Mouse (Mus musculus): Measurements from ENCODE around the gene Wdr73. TPM values are rescaled to one million over a fixed set of nuclear protein-coding genes. Genes with fewer than 3 reads are reported as not detected.

Gene Wdr73
- polyA plus RNA-seq, 2 experiments from 2014 or later: 20.6 to 33.8 TPM

GRCm38 (mm10) chr7:80894196-80894595 lies 6.9 kb downstream of the Wdr73 start:
- no peak for ATAC-seq

DNA sequence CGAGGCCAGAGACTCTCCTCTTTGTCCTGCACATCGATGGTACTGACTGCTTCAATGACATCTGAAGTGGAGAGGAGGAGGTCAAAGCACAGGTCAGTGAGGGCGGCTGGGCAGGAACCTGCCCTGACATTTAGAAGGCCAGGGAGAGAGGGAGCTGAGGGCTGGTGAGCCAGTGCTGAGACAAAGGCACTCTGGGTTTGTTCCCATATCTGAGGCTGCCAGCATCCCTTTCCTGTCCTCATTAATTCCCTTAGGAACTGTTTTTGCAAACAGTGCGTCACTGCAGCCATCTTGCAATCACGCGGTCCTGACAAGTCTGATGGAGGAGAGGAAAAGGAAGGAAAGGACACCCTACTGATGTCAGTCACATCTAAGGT lies 7.3 kb downstream of the Wdr73 start:
- ATAC-seq: no peak

GRCm38 (mm10) chr7:80893086-80893752 lies 7.8 kb downstream of the Wdr73 start:
- ATAC-seq: no peak

GRCm38 (mm10) chr7:80889841-80890241 lies 11.2 kb downstream of the Wdr73 start:
- ATAC-seq: peak; percentile 94

- peak; percentile 15 for ATAC-seq
Measured at GRCm38 (mm10) chr7:80889021-80889511, 12.0 kb downstream of the Wdr73 start.

DNA sequence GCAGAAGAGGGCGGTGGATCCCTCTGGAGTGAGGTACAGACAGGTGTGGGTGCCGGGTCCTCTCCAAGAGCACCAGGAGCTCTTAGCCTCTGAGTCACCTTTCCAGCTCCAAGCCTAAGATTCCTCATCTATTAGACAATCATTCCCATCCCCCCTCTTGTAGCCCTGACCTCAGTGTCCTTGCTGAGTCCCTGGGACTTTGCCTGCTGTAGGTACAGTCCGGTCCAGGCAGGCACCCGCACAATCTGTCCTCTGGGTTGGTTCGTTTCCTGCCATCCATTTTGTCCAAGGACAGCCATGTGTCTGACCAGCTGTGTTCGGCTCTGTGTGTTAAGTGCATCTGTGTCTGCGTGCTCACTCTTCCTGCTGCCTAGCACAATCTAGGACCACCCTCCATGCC lies 12.5 kb downstream of the Wdr73 start:
- no peak for ATAC-seq

GRCm38 (mm10) chr7:80885666-80886065 lies 15.4 kb downstream of the Wdr73 start:
- no peak for ATAC-seq

- peak; percentile 99 for ATAC-seq
Measured at GRCm38 (mm10) chr7:80882830-80883505, 18.1 kb downstream of the Wdr73 start.

- no peak for ATAC-seq
Measured at GRCm38 (mm10) chr7:80875727-80876126, 25.3 kb downstream of the Wdr73 start.

DNA sequence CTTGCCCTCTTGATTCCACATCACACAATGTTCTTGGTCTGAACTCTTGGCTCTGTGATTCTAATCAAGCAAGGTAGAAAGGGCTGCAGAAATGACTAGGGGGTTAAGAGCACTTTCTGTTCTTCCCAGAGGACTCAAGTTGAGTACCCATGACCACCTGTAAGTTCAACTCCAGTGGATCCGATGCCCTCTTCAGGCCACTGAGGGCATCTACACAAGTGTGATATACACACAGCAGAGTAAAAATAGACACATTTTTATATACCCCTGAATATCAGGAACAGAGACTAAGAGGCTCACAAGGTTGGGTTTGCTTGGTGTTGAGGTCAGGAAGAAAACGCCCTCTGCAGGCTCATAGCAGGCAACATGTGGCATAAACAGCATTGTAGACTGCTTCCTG lies 27.4 kb downstream of the Wdr73 start:
- ATAC-seq: no peak

DNA sequence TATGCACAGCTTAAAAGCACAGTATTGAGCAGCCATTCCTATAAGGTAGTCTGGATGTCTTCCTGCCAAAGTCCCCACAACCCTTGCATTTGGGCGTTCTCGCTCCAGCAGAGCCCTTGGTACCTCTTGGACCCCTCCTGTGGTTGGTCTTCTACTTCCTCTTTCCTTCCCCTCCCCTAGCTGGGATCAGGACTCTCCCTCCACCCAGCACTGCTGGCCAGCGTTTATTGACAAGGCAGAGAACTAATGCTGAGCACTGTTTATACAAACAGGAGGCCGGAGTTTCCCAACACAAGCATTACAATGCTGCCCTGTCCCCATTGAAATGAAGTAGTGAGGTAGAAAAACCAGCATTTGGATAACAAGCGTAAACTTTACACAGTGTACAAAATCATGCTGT lies 28.0 kb downstream of the Wdr73 start:
- ATAC-seq: no peak

DNA sequence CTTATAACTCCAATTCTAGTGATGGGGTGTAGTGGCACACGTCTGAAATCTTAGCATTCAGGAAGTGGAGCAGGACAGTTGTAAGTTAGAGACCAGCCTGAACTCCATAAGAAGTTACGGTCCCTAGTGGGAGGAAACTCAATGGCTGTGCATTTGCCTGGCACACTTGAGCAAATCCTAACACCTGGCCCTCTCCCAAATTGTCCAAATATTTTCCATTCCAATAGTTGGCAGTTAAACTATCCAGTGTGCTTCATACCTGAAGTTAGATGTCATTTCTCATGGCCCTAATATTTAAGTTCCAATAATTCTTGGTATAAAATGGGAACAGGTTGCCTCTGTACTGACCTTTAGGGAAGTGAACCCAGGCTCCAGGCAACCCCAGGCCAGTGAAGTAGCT lies 32.4 kb downstream of the Wdr73 start:
- no peak for ATAC-seq

- ATAC-seq: no peak
Measured at GRCm38 (mm10) chr7:80866514-80867147, 34.4 kb downstream of the Wdr73 start.

DNA sequence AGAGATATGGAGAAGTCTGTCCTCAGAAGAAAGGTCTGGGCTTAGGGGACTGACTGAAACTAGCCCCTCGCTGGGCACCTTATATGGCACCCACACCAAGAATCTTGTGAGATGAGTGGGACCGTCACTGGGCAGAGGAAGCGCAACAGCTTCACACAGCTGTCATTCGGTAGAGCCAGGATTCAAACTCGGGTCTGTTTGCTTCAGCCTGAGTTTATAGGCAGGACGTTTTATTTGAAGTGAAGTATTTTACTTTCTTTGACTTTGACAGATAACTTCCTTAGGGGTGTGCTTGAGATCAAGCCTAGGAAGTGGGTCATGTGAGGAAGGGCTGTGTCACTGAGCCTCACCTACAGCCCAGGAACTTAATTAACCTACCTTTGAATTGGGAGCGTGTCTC lies 35.5 kb downstream of the Wdr73 start:
- ATAC-seq: peak; percentile 9

GRCm38 (mm10) chr7:80864831-80865230 lies 36.2 kb downstream of the Wdr73 start:
- ATAC-seq: peak; percentile 72

DNA sequence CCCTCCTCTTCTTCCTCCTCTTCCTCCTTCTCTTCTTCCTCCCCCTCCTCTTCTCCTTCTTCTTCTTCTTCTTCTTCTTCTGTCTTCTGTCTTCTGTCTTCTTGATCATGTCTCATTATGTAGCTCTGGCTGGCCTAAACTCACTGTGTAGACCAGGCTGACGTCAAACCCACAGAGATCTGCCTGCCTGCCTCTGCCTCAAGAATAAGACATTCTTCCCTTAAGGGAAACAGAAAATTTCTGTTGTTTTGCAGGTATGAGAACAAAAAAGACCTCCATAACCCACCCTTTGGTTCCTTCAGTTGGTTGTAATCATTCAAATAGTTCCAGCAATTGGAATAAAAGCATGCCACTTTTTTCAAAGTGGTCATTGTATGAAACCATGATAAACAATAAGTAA lies 36.9 kb downstream of the Wdr73 start:
- no peak for ATAC-seq

GRCm38 (mm10) chr7:80863520-80863919 lies 37.5 kb downstream of the Wdr73 start:
- ATAC-seq: no peak

- no peak for ATAC-seq
Measured at GRCm38 (mm10) chr7:80862475-80862874, 38.6 kb downstream of the Wdr73 start.

DNA sequence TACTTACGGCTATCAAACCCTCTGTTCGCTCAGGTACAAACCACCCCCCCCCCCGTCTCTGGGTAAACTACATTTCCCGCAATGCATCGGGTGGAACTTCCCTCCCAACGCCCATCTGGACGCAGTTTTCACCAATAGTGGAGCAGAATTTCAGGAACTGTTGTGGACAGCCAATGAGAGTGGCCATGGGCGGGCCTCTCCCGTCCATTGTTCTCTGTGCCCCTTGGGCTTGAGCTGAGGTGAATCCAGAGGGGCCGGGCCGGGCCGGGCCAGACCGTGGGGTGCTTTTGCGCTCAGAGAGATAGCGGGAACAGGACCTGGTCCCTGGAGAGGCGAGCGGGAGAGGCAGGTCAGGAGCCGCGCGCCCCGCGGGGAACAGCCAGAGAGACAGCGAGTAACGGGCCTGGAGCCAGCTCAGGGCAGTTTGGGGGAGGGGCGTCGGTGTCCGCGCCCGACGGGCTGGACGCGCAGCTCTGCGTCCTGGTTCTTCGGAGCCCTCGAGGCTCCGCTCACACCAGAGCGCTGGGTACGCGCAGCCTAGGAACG lies 40.3 kb downstream of the Wdr73 start, which contains the start of gene Zscan2:
Gene Zscan2, plus strand, starts transcription at position 192 of the 546 bp plus-strand sequence.
- ATAC-seq: peak; percentile 80

DNA sequence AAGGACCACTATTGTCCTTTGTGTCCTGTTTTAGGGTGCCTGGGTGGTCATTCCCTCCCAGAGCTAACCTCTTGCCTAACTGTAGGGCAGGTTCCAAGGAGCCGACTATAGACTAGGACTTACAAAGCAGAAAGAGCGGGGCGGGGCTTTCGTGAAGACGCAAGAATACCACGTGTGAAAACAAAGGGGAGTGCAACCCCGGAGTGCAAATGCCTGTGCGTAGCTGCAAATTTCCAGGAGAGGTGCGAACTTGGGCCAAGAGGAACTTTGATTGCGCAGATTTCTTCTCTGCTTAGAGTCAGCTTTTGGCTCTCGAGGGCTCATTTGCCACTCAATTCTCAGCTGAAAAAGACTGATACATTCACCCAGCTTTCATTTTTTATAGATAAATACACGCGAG lies 40.8 kb downstream of the Wdr73 start:
- ATAC-seq: peak; percentile 38

DNA sequence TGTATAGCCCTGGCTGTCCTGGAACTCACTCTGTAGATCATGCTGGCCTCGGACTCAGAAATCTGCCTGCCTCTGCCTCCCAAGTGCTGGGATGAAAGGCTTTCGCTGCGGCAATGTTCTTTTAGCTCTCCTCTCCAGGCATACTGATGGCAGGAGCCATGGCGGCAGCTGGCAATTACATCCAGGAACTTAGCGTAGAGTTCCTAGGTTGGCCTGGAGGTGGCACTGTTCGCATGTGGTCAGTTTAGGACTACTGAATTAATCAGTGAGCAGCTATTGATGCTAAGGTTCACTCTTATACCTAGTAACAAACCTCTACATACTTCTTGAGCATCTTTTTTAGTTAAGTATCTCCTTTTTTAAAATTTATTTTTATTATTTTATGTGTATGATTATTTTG lies 43.9 kb downstream of the Wdr73 start:
- ATAC-seq: peak; percentile 48

DNA sequence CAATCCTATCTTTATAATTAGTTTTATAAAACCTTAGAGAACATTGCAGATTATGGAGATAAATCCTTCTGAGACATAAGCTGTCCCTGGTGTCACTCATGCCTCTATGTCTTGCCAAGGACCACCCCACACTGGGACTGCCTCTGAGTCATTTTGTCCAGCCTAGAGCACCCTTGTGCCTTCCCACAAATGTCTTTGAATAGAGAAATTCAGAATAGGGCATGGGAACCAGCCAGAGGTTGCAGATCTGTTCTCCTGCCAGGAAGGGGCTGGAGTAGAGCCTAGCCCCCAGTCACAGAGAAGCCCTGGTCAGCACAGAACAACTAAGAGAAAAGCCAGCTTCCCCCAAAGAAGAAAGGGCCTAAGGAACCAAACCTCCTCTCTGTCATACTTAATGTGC lies 45.8 kb downstream of the Wdr73 start:
- no peak for ATAC-seq

GRCm38 (mm10) chr7:80853218-80853617 lies 47.9 kb downstream of the Wdr73 start:
- no peak for ATAC-seq
